Mouse (Mus musculus): Measurements from ENCODE around the gene Dnah7b. TPM values are rescaled to one million over a fixed set of nuclear protein-coding genes. Genes with fewer than 3 reads are reported as not detected.

Dnah7b gene
- polyA plus RNA-seq (2021; fragmentation: Nextera tagmentation): 0.27 and 0.36 TPM in 2 replicates
- long read RNA-seq, experiment 1, partial matches to known transcripts: 1 of 2 reads
- long read RNA-seq, experiment 1, other reads (novel, unspliced or antisense): 1 of 2 reads
- long read RNA-seq, experiment 2: 0 reads

DNA sequence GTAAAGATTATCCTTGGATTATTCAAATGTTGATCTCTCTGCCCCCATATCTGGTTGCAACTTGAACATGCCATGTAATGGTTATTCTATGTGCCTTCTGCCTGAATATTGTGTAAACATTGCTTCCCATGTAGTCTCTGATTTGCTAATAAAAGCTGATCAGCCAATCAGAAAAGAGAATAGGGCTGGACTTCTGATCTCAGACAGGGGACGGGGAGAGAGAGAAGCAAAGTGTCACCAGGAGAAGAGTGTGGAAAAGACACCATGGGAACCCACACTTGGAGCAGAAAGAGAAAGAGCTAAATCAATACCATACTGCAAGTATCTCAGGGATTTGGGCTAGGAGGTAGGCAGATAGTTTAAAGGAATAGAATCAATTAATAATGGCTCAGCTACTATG lies at the start of gene Dnah7b:
Gene Dnah7b (plus strand): TSS at position 301 of the 400 bp plus-strand sequence.

Other genes with a start within 250 kb of the Dnah7b start
- not detected in 2 replicates for gene Gm5269, start 176.0 kb upstream of the Dnah7b start, polyA plus RNA-seq (2021; fragmentation: Nextera tagmentation)
- 12.3 and 12.8 TPM in 2 replicates for gene Slc40a1, start 139.8 kb upstream of the Dnah7b start, polyA plus RNA-seq (2021; fragmentation: Nextera tagmentation)